Mouse (Mus musculus) embryonic fibroblast, embryonic 13.5 days (primary cell): ENCODE measurements around the gene Syne2.

Source experiments
- CTCF ChIP-seq: IDR thresholded peaks from 2 replicates; pipeline ENCODE4 v1.5.1; 2011; ENCODE audit warnings: mild to moderate bottlenecking, control low read depth, low read length, moderate library complexity, borderline replicate concordance; ENCODE audit not compliant: insufficient read depth
- POLR2A ChIP-seq: IDR thresholded peaks from 2 replicates; pipeline ENCODE4 v1.6.1; 2011; ENCODE audit warnings: low read depth, mild to moderate bottlenecking, control low read depth, low read length, moderate library complexity

GRCm38 (mm10) chr12:76012789-76013188 is 194.9 kb downstream of the Syne2 start:
- no peak for TF ChIP-seq CTCF
- no peak for TF ChIP-seq POLR2A
